Mouse (Mus musculus): ENCODE data around the gene Snrpb2. TPM values are rescaled to one million over a fixed set of nuclear protein-coding genes. Genes with fewer than 3 reads are reported as not detected.
A peak's percentile ranks its signal among the peaks of the same experiment; 100 is the strongest.

The Snrpb2 gene
- polyA plus RNA-seq, 1 experiment from 2014 or later: 79.6 TPM

GRCm38 (mm10) chr2:143094761-143095160, 31.9 kb downstream of the Snrpb2 start:
- CTCF ChIA-PET: interaction anchor here (1.4 to 2.0 kb wide), 2 partner anchors 17 to 18 kb away, joined by 3 to 4 read pairs; partner anchors contain the start of gene Otor
- POLR2A ChIA-PET: no interaction called here
- DNase-seq (ENCODE audit: low read depth, low spot score) (no peak), ATAC-seq (no peak)
- H3K27me3 ChIP-seq: peaks cover 11% of the 10 kb centered on the region
- in situ Hi-C loops (cut with MboI; ENCODE audit: low pct_unique_long_range_greater_than_20kb): loop anchor here (5.0 to 25.0 kb wide), 2 partner anchors 232 to 482 kb away; no protein-coding TSS in a partner anchor
- TF ChIP-seq CTCF (IDR thresholded peaks at IDR 0.05): no peak

DNA sequence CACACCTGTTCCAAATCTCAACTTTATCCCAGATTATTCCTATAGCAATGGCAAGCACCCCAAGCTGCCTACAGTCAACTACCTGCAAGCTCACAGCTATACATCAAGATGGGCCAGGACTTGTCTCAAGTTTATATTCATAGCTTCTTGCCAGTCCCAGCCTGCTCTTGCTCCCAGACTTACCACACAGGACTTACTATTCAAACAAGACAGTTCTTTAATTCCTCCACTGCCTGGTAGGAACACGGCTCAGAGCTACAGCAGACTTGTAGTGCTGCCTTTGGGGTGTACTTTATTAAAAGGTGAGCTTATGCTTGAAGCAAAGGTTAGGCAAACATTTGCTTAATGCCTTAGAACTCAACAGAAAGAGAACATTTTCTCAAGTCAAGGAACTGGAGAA, 34.3 kb downstream of the Snrpb2 start:
- ChIA-PET CTCF (interaction anchor here (1.1 kb wide), 1 partner anchor 16 kb away, joined by 3 read pairs; no protein-coding TSS in a partner anchor), POLR2A (no interaction called here)
- no peak for TF ChIP-seq CTCF (IDR thresholded peaks at IDR 0.05)
- ATAC-seq (no peak), DNase-seq (ENCODE audit: low read depth, low spot score) (no peak)
- in situ Hi-C loops (cut with MboI; ENCODE audit: low pct_unique_long_range_greater_than_20kb): loop anchor here (25.0 kb wide), 1 partner anchor 485 kb away; no protein-coding TSS in a partner anchor
- peaks cover 19% of the 10 kb centered on the region for H3K27me3 ChIP-seq

GRCm38 (mm10) chr2:143113859-143114258, 51.0 kb downstream of the Snrpb2 start:
- peak; percentile 40 for TF ChIP-seq CTCF (IDR thresholded peaks at IDR 0.05)
- peaks cover 28% of the 10 kb centered on the region for H3K27me3 ChIP-seq
- no peak for ATAC-seq
- ChIA-PET POLR2A (no interaction called here), CTCF (interaction anchor here (0.7 to 2.3 kb wide), 6 partner anchors 8 to 662 kb away, joined by 3 to 5 read pairs (median 3); no protein-coding TSS in a partner anchor)
- in situ Hi-C loops (cut with MboI; ENCODE audit: low pct_unique_long_range_greater_than_20kb): loop anchor here (5.0 to 25.0 kb wide), 2 partner anchors 663 to 1348 kb away; no protein-coding TSS in a partner anchor
- DNase-seq (ENCODE audit: low read depth, low spot score): no peak

GRCm38 (mm10) chr2:143114716-143115115, 51.9 kb downstream of the Snrpb2 start:
- ChIA-PET POLR2A (interaction anchor here (0.6 kb wide), 1 partner anchor 661 kb away, joined by 3 read pairs; no protein-coding TSS in a partner anchor), CTCF (interaction anchor here (0.9 to 2.3 kb wide), 3 partner anchors 8 to 16 kb away, joined by 3 to 5 read pairs (median 3); no protein-coding TSS in a partner anchor)
- no peak for TF ChIP-seq CTCF (IDR thresholded peaks at IDR 0.05)
- ATAC-seq (no peak), DNase-seq (ENCODE audit: low read depth, low spot score) (no peak)
- H3K27me3 ChIP-seq: peaks cover 20% of the 10 kb centered on the region
- in situ Hi-C loops (cut with MboI; ENCODE audit: low pct_unique_long_range_greater_than_20kb): loop anchor here (5.0 to 25.0 kb wide), 2 partner anchors 663 to 1348 kb away; no protein-coding TSS in a partner anchor

DNA sequence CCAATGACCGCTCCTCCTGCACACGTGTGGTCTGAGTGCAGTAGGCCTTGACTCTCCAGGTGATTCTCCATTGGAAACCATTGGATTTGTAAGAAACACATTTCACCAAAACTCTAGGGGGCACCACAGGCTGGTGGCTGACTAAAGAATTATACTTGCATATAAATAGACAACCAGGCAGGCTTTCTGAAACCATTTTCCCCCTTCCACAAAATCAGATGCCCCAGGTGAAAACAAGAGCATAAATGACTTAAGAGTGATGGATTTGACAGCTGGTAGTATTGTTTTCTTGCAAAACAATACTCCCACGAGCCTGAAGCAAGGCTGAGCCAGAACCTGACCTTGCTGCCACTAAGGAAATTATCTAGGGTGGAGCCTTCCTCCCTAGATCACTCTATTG, 54.6 kb downstream of the Snrpb2 start:
- in situ Hi-C loops (cut with MboI; ENCODE audit: low pct_unique_long_range_greater_than_20kb): loop anchor here (25.0 kb wide), 1 partner anchor 1345 kb away; no protein-coding TSS in a partner anchor
- H3K27me3 ChIP-seq: peaks cover 9% of the 10 kb centered on the region
- POLR2A ChIA-PET: no interaction called here
- CTCF ChIA-PET: no interaction called here
- ATAC-seq (no peak), DNase-seq (ENCODE audit: low read depth, low spot score) (no peak)
- TF ChIP-seq CTCF (IDR thresholded peaks at IDR 0.05): no peak

- ChIA-PET POLR2A (no interaction called here), CTCF (no interaction called here)
- in situ Hi-C loops (cut with MboI; ENCODE audit: low pct_unique_long_range_greater_than_20kb): loop anchor here (25.0 kb wide), 1 partner anchor 1344 kb away; no protein-coding TSS in a partner anchor
- peaks cover 7% of the 10 kb centered on the region for H3K27me3 ChIP-seq
- no peak for ATAC-seq
- no peak for TF ChIP-seq CTCF (IDR thresholded peaks at IDR 0.05)
- DNase-seq (ENCODE audit: low read depth, low spot score): no peak
Measured at GRCm38 (mm10) chr2:143118221-143118620, 55.4 kb downstream of the Snrpb2 start.

Other genes starting within 250 kb of the Snrpb2 start
- 23.0 TPM for gene Kif16b, start 161.5 kb upstream of the Snrpb2 start, polyA plus RNA-seq (2021)
- gene Otor, start 15.4 kb downstream of the Snrpb2 start, polyA plus RNA-seq (2021): not detected

Measured in Patski (cell line).